Mouse (Mus musculus): Measurements from ENCODE around the gene 4930502E18Rik.
"Not testable (repeated sequence)": the region's sequence is repeated elsewhere in the genome, so short reads cannot be mapped to it uniquely, and the experiment has no call there.

Gene 4930502E18Rik

GRCm38 (mm10) chrX:53724596-53724995, at the start of gene 4930502E18Rik:
4930502E18Rik (plus strand) TSS chrX:53724826.
- no peak for DNase-seq

- DNase-seq = peak; percentile 58 to 73
These were observed 47.7 kb upstream of the 4930502E18Rik start for GRCm38 (mm10) chrX:53676943-53677342.

- not testable (repeated sequence) for DNase-seq
These were observed 42.0 kb upstream of the 4930502E18Rik start for GRCm38 (mm10) chrX:53682650-53683049.

- not testable (repeated sequence) for DNase-seq
These were observed 40.0 kb upstream of the 4930502E18Rik start for GRCm38 (mm10) chrX:53684676-53685075.

- no peak for DNase-seq
These were observed 32.6 kb upstream of the 4930502E18Rik start for GRCm38 (mm10) chrX:53692065-53692464.

- no peak for DNase-seq
These were observed 31.5 kb upstream of the 4930502E18Rik start for GRCm38 (mm10) chrX:53693141-53693540.

GRCm38 (mm10) chrX:53694008-53694777, 30.4 kb upstream of the 4930502E18Rik start:
- no peak for DNase-seq

- no peak for DNase-seq
These were observed 25.4 kb upstream of the 4930502E18Rik start for GRCm38 (mm10) chrX:53699225-53699624.

- DNase-seq = no peak
These were observed 22.0 kb upstream of the 4930502E18Rik start for GRCm38 (mm10) chrX:53702673-53703072.

GRCm38 (mm10) chrX:53715942-53716322, 8.7 kb upstream of the 4930502E18Rik start:
- no peak for DNase-seq

- no peak for DNase-seq
These were observed 8.1 kb upstream of the 4930502E18Rik start for GRCm38 (mm10) chrX:53716323-53717182.

- DNase-seq = no peak
These were observed 4.3 kb downstream of the 4930502E18Rik start for GRCm38 (mm10) chrX:53728967-53729366.

GRCm38 (mm10) chrX:53752851-53753250, 28.2 kb downstream of the 4930502E18Rik start:
- DNase-seq = no peak

GRCm38 (mm10) chrX:53757736-53758135, 33.1 kb downstream of the 4930502E18Rik start, which contains the start of gene 1700013H16Rik:
1700013H16Rik (minus strand) TSS chrX:53757831.
- DNase-seq = no peak

- DNase-seq = no peak
These were observed 51.6 kb downstream of the 4930502E18Rik start, which contains the start of gene Zfp36l3 for GRCm38 (mm10) chrX:53776276-53776675. Zfp36l3 (minus strand) TSS chrX:53776394.

Data from thymus, postnatal 36 days (tissue).